Mouse (Mus musculus): Measurements from ENCODE around the gene Fmnl2.

Fmnl2 gene

DNA sequence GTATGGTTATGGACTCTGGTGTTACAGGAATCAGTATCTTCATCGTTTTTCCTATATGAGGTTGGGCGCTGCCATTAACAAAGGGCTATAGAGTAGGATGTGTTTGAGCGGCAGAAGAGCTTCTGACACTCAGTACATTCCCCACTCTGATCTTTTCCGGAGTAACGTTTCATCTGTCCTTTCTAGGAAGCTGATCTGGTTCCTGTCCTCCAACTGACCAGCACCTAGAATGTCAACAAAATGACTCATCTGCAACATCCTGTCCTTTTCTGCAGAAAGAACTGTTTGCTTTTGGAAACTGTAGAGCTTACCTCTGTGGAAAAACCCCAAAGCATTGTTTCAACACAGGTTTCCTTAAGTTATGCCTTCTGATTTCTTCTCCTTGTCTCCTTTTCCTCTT, 60.4 kb downstream of the Fmnl2 start:
- DNase-seq, result no peak

DNA sequence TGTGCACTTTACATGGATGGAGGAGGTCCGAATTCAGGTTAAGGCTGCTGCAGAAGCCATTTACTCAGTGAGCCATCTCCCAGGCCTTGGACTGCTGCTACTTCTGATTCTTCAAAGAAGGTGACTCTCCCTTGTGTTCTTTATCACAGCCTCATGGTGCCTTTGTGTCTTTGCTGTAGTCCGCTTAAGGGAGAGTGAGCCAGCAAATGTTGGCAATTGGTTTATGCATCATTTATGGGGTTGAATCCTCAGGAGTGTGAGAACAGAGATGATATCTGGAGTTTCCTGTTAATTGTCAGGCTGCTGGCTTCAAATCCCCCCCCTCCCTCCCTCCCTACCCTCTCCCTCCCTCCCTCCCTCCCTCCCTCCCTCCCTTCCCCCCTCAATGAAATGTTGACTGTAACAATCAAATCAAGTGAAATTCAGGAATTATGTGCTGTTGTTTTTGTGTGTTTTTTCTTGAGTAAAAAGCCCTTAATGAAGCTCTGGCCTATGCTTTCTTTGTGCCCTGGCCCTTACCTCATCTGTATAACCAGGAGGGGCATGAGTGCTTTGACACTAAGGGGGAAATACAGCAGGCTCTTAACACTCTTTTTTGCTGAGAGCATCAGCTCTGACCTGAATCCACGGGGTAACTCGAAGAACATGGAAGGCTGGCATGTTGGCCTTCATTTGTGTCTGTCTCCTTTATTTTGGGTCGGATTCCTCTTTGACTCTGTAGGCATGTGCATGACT, 63.2 kb downstream of the Fmnl2 start:
- no peak for DNase-seq

DNA sequence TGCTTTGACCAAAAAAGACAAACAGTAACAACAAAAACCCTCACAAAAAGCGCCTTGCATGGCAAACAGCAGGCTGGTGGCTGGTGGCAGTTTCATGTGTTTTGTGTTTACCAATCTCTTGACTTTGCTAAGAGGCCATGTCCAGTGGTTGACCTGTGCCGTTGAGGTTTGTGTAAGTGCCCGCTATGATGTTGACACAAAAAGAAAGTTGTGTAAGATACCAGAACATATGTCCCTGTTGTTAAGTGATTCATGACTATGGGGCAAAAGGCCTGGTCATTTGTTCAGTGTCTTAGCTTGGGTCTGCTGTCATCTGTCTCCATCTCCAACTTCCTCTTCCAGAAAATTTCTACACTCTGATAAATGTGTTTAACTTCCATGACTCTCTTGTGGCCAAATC, 67.4 kb downstream of the Fmnl2 start:
- DNase-seq, result no peak

DNA sequence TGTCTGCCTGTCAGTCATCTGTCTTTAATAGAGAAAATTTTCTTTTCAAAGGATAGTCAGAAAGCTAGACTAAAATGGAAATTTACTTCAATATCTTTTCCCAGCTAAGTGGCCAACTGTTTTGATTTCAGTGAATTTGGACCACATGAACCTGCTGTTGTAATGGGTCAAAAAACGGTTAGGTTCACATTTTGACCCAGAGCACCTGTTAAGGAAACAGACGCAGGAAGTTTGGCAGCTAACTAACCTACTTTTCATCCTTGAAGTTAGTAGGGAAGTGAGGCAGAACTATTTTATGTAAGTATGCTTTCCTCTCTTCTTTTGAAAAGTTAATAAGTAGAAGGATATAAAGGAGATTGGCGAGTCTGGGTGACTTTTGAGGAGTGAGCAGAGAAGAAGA, 69.7 kb downstream of the Fmnl2 start:
- no peak for DNase-seq

DNA sequence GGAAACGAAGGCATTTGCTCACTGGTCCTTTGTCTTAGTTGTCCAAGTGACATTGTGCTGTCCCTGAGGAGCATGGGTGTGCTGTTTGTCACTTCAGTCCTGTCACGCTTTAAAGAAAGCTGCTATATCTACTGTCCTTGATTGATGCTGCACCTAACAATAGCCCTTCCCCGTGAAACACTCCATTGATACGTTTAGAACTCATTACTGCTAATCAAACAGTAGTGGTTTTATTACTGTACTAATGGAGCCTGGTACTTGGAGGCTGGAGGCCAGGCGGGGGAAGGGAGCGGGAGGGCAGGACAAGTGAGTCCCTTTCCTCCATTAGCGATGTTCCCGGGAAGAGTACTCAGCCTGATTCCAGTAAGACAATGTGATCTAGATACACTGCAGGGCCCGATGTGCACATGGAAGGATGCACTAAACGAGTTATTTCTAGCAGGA, 70.2 kb downstream of the Fmnl2 start:
- DNase-seq, result no peak

DNA sequence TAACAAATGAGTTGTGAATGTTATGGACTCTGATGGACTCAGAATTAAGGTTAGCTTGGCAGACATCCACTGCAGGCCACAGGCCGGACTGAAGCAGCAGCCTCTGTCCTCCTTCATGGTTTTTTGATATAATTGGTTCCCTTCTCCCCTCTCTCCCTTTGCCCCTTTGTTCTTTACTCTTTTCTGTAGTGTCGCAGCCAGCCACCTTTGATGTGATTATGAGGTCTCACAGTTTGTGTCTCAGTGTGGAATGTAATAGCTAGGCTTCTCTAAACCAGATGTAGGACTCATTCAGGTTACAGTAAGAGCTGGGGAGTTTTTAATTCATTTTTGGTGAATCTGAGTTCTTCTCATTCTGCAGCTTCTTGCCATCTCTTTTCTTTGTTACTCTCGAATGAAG, 70.7 kb downstream of the Fmnl2 start:
- no peak for DNase-seq

DNA sequence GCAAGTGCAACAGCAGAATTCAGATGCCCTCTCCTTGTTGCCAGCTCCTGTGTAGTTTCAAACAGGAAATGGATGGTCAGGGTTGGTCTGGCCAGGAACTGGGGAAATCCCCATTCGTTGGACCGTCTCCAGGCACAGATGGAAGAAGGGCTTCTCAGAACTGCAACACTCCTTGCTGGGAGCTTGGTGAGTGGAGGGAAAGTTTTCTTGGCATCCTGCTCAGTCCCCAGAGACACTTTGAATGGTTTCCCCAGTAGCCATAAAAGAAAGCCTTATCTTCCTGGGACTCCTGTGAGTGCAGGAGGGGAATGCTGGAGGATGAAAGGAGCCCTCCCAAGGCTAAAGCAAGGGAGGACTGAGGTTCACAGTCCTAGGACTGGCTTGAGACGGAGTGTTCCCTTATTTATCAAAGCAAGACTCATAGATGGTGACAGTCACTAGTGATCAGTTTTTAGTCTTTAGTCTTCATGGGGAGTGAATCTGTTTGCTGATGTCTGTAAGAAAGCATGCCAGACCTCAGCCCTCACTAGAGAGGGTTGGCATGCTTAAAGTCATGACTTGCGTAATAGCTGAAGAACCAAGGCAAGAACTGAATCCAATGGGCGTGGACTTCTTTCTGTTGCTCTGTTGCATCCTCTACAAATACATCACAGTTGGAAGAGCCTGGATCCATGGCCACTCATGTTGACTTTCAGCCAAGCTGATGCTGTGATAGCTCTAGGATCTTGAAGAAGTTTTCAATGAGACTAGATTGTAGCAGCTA, 72.6 kb downstream of the Fmnl2 start:
- DNase-seq, result peak; percentile 70

DNA sequence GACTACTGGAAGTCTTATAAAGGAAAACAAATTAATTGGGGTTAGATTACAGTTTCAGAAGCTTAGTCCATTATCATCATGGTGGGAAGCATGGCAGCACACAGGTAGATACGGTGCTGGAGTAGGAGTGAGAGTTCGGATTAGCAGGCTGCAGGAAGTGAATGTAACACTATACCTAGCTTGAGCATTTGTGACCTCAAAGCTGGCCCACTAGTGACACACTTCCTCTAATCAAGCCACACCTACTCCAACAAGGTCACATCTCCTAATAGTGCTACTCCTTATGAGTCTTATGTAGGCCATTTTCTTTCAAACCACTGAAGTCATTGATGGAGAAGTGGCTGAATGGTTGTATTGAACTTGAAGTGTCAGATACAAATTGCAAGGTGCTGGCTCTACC, 73.7 kb downstream of the Fmnl2 start:
- DNase-seq, result no peak

DNA sequence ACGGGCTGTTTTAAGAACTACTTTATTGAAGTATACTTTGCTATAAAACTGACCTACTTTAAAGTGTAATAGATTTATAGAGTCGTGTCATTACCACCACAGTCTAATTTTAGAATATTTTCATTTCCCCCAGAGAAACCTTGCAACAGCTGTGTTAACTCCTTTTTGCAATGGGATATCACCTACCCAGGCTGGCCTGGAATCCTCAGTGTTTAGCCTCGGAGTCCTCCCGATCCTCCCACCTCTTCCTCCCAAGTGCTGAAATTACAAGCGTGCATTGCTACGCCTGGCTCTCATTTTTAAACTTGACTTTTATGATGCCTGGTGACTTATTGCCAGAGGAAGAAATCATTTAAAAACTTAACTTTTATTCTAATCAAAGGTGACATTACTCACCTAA, 78.2 kb downstream of the Fmnl2 start:
- no peak for DNase-seq

DNA sequence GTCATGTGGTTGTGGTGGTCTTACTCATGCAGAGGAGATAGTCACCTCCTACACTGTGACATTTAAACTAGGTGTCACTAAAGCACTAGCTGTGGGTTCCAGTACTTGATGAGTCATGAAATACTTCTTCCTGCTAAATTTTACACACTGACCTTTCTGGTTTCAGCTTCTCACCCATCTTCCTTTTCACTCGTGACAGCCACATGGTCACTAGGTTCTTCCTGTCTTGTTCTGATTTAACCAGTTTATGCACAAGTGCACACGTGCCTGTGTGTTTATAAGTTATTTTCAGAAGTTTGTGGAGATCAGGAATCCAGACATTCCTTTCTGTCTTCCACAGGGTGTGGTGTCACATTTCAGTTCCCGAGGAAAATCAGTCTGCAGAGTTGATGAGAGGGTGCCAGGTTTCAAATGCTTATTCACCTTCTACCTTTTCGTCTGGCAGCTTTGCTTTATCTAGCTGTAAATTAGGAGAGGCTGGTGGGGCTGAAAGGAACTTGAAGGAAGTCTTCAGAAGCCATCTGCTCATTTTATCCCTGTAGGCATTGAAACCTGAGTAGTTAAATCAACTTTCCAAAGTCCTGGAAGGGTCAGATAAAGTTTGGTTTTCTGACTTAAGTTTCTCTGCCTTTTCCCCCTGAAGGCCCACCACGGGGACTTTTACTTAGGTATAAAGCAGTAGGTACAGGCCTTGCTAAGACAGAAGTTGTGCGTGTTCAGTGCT, 80.9 kb downstream of the Fmnl2 start:
- DNase-seq, result no peak

DNA sequence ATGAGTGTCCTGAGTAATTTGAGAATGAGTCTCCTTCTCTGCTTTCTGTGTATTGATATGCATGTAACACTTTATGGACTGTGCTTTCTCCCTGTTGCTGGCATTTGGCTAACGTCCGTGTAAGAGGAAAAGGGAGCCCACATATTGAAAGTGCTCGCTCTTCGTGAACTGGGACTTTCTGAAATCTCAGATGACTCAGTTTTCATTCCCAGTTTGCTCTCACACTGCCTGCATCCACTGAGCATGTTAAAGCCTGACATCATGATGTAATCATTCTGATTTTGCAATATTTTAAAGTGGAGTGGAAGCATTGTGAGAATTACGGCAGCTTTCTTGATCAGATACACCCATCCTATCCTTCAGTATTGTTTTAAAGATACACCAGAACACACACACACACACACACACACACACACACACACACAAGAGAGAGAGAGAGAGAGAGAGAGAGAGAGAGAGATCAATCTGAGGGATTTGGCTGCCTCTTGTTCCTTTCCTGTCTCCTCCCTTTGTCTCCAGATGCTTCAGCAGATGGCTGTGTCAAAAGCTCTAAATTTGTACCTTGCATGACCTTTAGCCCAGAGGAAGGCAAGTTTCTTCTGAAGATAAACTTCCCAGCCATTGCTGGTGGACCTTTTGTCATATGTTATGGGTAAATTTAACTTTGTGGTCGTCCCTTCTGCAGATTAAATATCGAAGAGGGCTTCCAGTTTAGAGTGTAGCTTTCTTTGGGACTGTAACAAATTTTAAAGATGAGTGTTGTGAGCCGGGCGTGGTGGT, 86.2 kb downstream of the Fmnl2 start:
- DNase-seq, result peak; percentile 71

DNA sequence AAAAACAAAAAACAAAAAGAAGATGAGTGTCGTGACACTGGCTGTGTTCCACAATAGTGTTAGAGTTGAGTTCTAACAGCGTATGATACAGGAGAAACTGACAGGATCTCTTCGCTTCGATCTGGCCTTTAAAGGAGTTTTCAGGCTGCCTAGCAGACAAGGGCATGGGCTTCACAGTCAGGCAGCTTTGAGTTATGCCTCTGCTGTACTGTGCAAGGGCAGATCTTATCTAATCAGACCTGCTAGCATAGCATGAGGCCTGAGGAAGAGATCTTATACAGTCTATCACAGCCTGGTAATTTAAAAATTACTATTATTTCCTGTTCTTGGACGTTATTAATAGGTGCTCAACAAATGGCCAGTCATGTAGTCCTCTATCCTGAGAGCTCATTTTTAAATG, 86.9 kb downstream of the Fmnl2 start:
- DNase-seq, result no peak

DNA sequence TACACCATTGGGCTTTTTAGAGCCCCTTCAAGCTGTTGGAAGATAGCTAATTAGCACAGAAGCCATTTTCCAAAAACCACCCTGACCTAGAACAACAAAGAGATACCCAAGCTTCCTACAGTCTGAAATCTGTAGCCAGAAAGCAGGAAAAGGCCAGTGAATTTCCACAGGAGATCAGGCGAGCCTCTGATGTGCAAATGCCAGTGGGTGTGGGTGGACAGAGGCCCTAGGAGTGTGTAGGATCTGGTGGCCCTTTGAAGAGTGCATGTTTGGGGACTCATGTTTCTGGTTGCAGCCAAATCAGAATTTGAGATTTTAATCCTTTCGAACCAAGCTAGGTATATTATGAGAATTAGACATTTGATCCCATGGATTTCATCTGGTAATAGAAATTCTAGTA, 88.4 kb downstream of the Fmnl2 start:
- DNase-seq, result no peak

DNA sequence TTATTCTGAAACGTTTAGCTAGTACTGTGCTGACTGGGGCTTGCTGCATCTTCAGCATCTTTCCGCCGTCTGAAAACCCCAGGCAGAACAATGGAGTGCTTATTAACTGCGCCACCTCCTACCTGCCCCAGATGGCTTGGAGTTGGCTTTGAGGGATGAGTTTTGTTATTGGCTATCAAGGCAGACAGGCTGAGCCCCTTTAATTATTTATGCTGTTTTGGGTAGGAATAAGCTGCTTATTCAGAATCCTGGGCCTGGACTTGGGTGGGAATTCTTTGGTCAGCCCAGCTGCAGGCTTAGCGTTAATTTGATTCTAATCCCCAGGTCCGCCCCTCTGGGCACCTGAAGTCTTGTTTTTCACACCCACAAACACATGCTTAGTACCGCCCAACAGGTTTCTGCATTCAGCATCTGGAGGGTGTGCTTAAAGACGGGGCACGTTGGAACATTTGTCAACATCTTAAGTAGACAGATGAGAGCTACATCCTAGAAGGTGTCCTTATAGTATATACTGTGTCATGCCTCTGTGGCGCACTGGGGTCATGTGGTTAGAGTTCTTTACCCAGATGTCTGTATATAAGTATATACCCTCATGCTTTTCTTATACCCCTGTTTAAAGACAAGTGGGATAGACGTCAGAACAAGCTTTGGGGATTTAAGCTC, 89.0 kb downstream of the Fmnl2 start:
- no peak for DNase-seq

DNA sequence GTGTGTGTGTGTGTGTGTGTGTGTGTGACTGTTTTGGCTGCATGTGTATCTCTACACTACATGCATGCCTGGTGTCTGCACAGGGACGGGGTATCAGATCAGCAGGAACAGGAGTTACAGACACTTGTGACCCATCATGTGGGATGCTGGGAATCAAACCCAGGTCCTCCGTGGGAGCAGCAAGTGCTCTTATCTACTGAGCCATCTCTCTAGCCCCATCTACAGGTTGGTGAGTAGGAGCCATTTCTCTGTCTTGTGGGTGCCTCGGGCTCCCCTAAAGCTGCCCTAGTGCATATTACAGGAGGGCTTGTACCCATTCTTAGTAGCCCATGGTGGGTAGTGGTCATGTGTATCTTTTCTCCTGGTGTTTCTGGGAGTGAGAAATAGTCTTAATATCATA, 90.7 kb downstream of the Fmnl2 start:
- no peak for DNase-seq

DNA sequence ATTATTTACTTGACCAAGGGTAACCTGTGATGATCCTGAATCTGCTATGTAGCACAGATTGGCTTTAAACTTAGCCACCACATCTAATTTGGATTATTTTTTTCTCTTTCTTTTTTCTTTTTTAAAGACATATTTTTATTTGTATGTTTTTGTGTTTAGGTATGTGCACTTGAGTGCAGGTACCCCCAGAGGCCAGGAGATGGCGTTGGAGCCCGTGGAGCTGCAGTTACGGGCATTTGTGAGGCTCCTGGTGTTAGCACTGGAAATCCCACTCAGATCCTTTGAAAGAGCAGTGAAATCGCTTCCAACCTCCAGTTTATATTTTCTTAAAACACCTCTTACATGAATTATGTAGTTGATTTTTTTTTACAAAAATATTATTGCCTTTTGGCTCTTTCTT, 91.9 kb downstream of the Fmnl2 start:
- DNase-seq, result no peak

DNA sequence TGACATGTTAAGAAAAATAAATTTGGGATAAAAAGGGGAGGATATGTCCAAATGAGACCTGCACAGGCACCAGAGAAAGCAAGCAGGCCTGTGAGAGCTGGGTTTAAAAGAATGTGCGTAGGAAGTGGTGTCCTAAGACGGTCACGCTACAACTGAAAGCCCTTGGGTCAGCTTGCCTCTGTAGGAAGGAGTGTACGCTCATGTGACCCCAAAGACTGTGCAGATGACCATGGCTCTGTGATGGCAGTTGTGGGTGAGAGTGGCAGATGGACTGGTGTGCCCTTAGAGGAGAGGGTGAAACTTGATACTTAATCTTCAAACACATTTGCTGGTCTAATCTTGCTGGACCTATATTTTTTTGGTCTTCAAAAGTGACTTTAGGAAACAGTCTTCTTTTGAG, 92.6 kb downstream of the Fmnl2 start:
- no peak for DNase-seq

DNA sequence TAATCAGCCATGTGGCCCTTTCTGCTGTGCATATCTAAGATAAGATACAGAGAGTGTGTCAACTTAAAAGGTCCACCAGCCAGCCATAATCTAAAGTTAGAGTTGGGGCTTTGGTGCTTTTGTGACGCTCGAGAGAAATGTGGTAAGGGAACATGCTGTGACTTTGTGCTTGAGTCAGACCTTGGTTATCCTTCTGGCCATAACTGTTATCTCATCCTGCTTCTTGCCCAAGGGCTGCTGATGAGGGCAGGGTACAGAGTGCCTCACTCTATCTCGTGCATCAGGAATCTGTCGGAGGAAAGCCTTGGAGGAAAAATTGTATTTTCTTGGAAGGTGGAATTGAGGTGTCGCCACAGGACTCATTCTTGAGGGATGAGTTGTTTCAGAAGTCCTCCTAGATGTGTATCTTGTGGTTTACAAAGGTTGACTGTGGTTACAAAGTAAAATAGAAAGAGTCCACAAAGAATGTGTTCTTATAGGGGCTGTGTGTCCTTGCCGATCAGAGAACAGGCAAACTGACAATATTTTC, 94.6 kb downstream of the Fmnl2 start:
- no peak for DNase-seq

DNA sequence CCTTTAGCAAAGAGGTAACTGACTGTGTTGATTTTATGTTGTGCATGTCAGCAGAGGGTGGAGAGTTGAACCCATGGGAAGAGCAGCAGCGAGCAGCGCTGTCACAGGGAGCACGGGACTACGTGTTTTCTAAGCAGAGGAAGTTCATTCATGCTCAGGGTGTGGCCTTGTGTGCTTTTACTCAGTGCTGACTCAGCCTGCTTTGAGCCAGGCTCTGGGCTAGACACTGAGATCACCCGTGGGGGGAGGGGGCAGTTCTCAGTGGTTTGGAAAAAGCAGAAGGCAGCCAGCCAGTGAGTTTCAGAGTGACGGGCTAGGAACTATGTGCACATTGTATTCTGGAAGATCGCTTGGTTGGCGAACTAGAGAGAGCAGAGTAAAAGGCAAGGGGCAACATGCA, 97.4 kb downstream of the Fmnl2 start:
- no peak for DNase-seq

DNA sequence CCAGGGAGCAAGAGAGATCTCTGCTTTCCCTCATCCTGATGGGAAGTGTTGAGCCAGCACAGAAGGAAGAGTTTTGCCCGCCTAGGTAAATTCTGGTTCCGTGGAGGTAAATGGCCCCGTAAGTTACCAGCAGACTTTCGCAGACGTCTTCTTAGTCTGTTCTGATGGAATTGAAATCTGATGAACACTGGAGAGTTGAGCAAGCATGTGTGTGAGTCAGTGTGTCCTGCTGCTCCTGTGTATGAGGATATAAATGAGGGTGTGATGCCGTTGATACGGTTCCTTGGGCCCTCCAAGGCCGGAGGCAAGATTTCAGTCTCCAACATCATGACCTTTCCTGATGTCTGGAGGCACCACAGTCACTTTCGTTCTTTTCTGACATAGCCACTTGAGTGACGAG, 98.2 kb downstream of the Fmnl2 start:
- no peak for DNase-seq

DNA sequence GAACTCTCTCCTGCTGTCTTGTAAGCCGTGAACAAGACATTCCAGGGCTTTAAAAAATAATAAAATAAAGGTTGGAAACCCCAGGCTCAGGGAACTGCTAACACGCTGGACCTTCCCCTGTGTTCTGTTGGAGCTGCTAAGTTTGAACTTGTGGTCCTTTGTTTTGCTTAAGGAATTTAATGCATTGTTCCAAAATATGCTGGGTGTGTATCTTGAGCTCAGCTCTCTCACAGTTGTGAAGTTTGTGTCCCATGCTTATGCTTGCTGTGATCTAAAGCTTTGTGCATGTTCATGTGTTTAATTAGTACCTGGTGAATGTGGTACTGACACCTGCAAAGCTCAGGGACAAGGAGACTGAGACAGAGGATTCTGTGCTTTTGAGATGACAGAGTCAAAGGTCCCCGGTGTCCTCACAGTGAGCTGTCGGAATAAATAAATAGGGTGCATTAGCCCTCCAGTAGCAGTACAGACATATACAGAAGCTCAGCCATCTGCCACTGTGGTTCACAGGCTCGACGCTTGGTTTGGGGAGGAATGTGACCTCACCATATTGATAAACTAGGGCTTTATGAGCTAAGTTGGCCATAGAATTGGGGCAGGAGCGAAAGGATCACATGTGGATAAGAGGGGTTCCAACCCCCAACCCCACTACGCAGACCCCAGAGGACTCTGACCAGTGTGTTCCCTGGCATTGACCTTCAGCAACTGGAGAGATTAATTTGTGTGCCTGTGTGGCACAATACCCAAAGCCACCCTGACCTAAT, 100.3 kb downstream of the Fmnl2 start:
- DNase-seq, result no peak
